Mouse (Mus musculus) stomach, adult 2 months (tissue): ENCODE results near the gene Svs5. TPM values are rescaled to one million over a fixed set of nuclear protein-coding genes. Genes with fewer than 3 reads are reported as not detected.

Experiments used
- polyA plus RNA-seq: library from polyadenylated mRNA; depleted of rRNA; stranded (reverse); fragments of >200 nt; gene quantifications from 2 replicates; pipeline ENCODE4 v1.2.3, GENCODE M21; 2012; rRNA removed

The Svs5 gene
- polyA plus RNA-seq, result not detected in 2 replicates

DNA sequence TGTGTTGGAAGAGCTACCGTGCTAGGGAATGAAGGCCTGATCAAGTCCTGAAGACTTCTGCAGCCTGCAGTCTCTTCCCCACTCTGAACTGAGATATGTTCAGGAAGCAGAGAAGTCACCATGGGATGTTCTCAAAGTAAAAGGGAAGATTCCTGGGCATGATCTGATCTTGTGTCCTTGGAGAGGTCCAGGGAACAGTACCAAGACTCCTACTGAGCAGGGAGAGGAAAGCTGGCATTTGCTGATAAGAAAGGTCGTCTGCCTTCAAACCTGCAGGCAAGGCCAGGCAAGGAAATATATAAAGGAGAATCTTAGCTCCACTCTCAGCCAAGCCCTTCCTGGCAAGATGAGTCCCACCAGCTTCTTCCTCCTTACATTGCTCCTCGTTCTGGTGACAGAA is at the start of gene Svs5:
TSS of gene Svs5 (plus strand) at position 301 of the 400 bp plus-strand sequence.

DNA sequence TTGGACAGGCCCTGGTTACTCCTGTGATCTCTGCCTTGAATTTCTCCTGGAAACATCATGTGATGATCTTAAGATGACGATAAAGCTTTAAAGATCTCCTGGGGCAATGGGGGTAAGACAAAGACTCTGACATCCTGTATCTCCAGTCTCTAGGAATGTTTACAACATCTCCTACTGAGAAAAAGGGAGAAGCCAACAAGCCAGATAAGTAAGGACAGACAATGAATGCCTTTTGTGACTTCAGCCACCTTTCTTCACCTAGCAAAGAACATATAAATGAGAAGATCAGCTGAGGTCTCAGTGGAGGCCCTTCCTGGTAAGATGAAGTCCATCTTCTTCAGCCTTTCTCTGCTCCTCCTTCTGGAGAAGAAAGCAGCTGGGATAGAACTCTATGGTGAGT is 43.6 kb upstream of the Svs5 start, which contains the start of gene Svs3a:
TSS of gene Svs3a (plus strand) at position 301 of the 400 bp plus-strand sequence.

DNA sequence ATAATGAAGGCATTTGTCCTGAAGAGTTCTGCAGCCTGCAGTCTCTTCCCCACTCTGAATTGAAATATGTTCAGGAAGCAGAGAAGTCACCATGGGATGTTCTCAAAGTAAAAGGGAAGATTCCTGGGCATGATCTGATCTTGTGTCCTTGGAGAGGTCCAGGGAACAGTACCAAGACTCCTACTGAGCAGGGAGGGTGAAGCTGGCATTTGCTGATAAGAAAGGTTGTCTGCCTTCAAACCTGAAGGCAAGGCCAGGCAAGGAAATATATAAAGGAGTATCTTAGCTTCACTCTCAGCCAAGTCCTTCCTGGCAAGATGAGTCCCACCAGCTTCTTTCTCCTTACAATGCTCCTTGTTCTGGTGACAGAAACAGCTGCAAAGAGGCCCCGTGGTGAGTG is 16.1 kb upstream of the Svs5 start, which contains the start of gene Svs6:
TSS of gene Svs6 (plus strand) at position 301 of the 400 bp plus-strand sequence.

Other genes with a start within 250 kb of the Svs5 start
- 0.08 and 0.40 TPM in 2 replicates for gene Kcns1, start 161.6 kb upstream of the Svs5 start, polyA plus RNA-seq
- 10.8 and 14.8 TPM in 2 replicates for gene Wfdc5, start 150.0 kb upstream of the Svs5 start, polyA plus RNA-seq
- gene Wfdc12, start 142.1 kb upstream of the Svs5 start, polyA plus RNA-seq, result 2.2 and 4.7 TPM in 2 replicates
- gene Wfdc15a, start 132.6 kb upstream of the Svs5 start, polyA plus RNA-seq, result not detected in 2 replicates
- gene Wfdc15b, start 111.1 kb upstream of the Svs5 start, polyA plus RNA-seq, result 1.7 TPM in 1 of 2 replicates, not detected in the other
- not detected in 2 replicates for gene Svs2, start 94.3 kb upstream of the Svs5 start, polyA plus RNA-seq
- not detected in 2 replicates for gene Svs3b, start 76.1 kb upstream of the Svs5 start, polyA plus RNA-seq
- not detected in 2 replicates for gene Svs4, start 54.3 kb upstream of the Svs5 start, polyA plus RNA-seq
- not detected in 2 replicates for gene Svs3a, start 43.5 kb upstream of the Svs5 start, polyA plus RNA-seq
- gene Svs6, start 16.0 kb upstream of the Svs5 start, polyA plus RNA-seq, result not detected in 2 replicates
- gene Slpi, start 56.4 kb downstream of the Svs5 start, polyA plus RNA-seq, result 82.6 and 153 TPM in 2 replicates
- 3.5 and 6.9 TPM in 2 replicates for gene Rbpjl, start 70.4 kb downstream of the Svs5 start, polyA plus RNA-seq
- 0.78 and 1.2 TPM in 2 replicates for gene Matn4, start 72.4 kb downstream of the Svs5 start, polyA plus RNA-seq
- 34.9 and 37.0 TPM in 2 replicates for gene Sdc4, start 111.1 kb downstream of the Svs5 start, polyA plus RNA-seq
- gene Sys1, start 124.2 kb downstream of the Svs5 start, polyA plus RNA-seq, result 71.4 and 132 TPM in 2 replicates
- 31.3 and 46.5 TPM in 2 replicates for gene Gm20458, start 128.2 kb downstream of the Svs5 start, polyA plus RNA-seq
- not detected in 2 replicates for gene Trp53tg5, start 141.0 kb downstream of the Svs5 start, polyA plus RNA-seq
- 27.2 and 65.5 TPM in 2 replicates for gene Dbndd2, start 153.4 kb downstream of the Svs5 start, polyA plus RNA-seq
- 90.3 and 138 TPM in 2 replicates for gene Pigt, start 164.8 kb downstream of the Svs5 start, polyA plus RNA-seq
- 41.0 and 51.1 TPM in 2 replicates for gene Wfdc2, start 229.7 kb downstream of the Svs5 start, polyA plus RNA-seq
- gene Spint3, start 240.7 kb downstream of the Svs5 start, polyA plus RNA-seq, result 0.43 TPM in 1 of 2 replicates, not detected in the other